Mouse (Mus musculus) ES-E14 (cell line): ENCODE measurements at regions not wholly inside any gene's neighbourhood (a gene's known extent, or its start where the extent isn't known, plus 50 kb on each side); places are given as distances from the start of the nearest gene placed in this dataset.

ENCODE experiments used
- CHD2 ChIP-seq: IDR thresholded peaks from 2 replicates; pipeline ENCODE4 v1.6.1; 2014; ENCODE audit warnings: mild to moderate bottlenecking, low read depth, low read length, inconsistent platforms
- HCFC1 ChIP-seq: IDR thresholded peaks from 2 replicates; pipeline ENCODE4 v1.6.1; 2012; ENCODE audit warnings: low read length, inconsistent platforms, borderline replicate concordance; ENCODE audit not compliant: insufficient read depth
- MAFK ChIP-seq: IDR thresholded peaks from 2 replicates; pipeline ENCODE4 v1.6.1; 2014; ENCODE audit warnings: mild to moderate bottlenecking, low read depth, low read length, inconsistent platforms; ENCODE audit not compliant: insufficient read depth
- ZNF384 ChIP-seq: IDR thresholded peaks from 2 replicates; pipeline ENCODE4 v1.6.1; 2012; ENCODE audit warnings: low read depth, low read length, inconsistent platforms

- TF ChIP-seq MAFK (no peak), ZNF384 (no peak), HCFC1 (no peak), CHD2 (no peak)
These were observed 252.9 kb downstream of the Sox2 start for GRCm38 (mm10) chr3:34903106-34903505.
